Mouse (Mus musculus): ENCODE data around the gene Med25.

DNA sequence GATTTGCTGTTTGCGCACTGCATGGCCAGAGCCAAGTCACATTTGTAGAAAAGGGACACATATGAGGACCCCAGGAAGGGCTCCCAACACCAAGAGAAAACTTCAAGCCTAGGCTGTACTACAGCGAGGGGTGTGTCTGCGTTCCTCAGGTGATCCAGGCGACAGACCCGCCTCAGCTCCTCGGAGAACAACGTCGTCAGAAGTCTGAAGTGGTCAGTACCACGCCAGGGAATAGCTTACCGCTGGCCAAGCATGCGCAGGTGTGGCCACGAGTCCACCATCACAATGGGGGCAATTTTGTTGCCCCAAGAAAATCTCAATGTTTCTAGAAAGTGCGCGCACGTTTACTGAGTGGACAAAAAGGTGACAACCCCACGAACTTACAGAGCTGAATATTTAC is 24.0 kb downstream of the Med25 start:
- TF ChIP-seq EP300 (IDR thresholded peaks at IDR 0.05; ENCODE audit: low read depth) (no peak), CTCF (IDR thresholded peaks at IDR 0.05; ENCODE audit: low read depth) (no peak)

Measured in liver, postnatal 0 days (tissue).